Mouse (Mus musculus) testis, adult 2 months (tissue): Measurements from ENCODE around the gene Stk10.

ENCODE experiments used
- CTCF ChIP-seq: fragments of 200-500 bp; IDR thresholded peaks from 2 replicates; pipeline ENCODE4 v1.5.1; 2012; ENCODE audit warnings: low read depth, mild to moderate bottlenecking, inconsistent platforms, low read length, moderate library complexity; ENCODE audit not compliant: control insufficient read depth, insufficient read depth, insufficient replicate concordance
- POLR2A ChIP-seq: fragments of 200-500 bp; IDR thresholded peaks from 2 replicates; pipeline ENCODE4 v1.6.1; 2012; ENCODE audit warnings: low read depth, mild to moderate bottlenecking, inconsistent platforms, low read length, moderate library complexity; ENCODE audit not compliant: control insufficient read depth

DNA sequence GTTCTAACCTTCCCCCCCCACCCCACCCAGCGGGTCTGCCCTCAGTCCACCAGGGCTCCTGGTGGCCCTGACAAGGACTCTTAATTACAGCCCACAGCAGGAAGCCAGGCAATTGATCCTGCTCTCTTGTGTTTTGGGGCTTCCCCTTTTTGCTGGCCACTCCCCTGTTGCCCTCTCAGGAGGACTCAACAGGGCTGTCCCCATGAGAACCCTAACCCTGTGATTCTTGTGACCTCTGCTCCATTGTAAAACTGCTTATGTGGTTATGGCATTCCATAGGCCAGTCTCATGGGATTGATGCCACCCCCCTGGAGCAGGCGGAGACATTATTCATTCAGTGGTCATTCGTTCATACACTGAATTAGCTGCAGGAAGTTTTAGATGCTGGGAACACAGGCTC is 30.6 kb downstream of the Stk10 start:
- TF ChIP-seq POLR2A: no peak
- TF ChIP-seq CTCF: no peak
